Mouse (Mus musculus) testis, postnatal 14 days (tissue): Measurements from ENCODE around the gene Spats2.

ENCODE experiments used
- DNase-seq: peaks from one replicate; pipeline ENCODE4 v3.0.0; 2021; ENCODE audit warnings: low spot score

Spats2 gene

DNA sequence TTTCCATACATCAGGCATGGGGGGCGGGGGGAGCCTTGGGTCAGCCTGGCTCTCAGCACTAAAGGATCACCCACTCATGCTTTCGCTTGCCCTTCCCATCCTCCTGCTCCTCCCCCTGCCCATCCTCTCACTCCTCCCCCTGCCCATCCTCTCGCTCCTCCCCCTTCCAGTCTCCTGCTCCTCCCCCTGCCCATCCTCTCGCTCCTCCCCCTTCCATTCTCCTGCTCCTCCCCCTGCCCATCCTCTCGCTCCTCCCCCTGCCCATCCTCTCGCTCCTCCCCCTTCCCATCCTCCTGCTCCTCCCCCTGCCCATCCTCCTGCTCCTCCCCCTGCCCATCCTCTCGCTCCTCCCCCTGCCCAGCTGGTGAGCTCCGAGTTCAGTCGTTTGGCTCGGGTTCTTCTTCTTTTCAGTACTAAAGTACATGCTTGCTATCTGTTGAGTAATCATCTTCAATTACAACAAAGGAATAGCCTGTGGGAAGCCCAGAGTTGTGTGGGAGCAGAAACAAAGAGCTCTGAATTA, 134.1 kb downstream of the Spats2 start:
- peak; percentile 81 for DNase-seq

- DNase-seq, result peak; percentile 45
These were observed 137.0 kb downstream of the Spats2 start for GRCm38 (mm10) chr15:99262702-99263101.
